Mouse (Mus musculus) midbrain, postnatal 0 days (tissue): ENCODE data around the gene Parp14. TPM values are rescaled to one million over a fixed set of nuclear protein-coding genes. Genes with fewer than 3 reads are reported as not detected.

Experiments
- ATAC-seq: fragments of 200-750 bp; cut with Nextera tagmentation; 2 replicates; pipeline ENCODE4 v1.8.0; 2017; ENCODE audit warnings: moderate number of reproducible peaks, mild to moderate bottlenecking, moderate TSS enrichment, moderate library complexity; ENCODE audit not compliant: low FRiP score
- DNase-seq: peaks from one replicate; pipeline ENCODE4 v3.0.0-alpha.2; 2015; ENCODE audit warnings: low spot score
- H3K27ac ChIP-seq: fragments of 300-500 bp; sonication (generic); 2 replicates; pipeline ENCODE4 v1.5.1; 2014; ENCODE audit warnings: low read depth, mild to moderate bottlenecking, low read length, mixed read lengths
- H3K27me3 ChIP-seq: fragments of 300-500 bp; sonication (generic); 2 replicates; pipeline ENCODE4 v1.6.1; 2014; ENCODE audit warnings: low read length, control low read depth, mixed read lengths; ENCODE audit not compliant: insufficient read depth
- H3K36me3 ChIP-seq: fragments of 300-500 bp; sonication (generic); 2 replicates; pipeline ENCODE4 v1.6.1; 2014; ENCODE audit warnings: low read length, control low read depth, mixed read lengths; ENCODE audit not compliant: insufficient read depth
- H3K4me1 ChIP-seq: fragments of 300-500 bp; sonication (generic); 2 replicates; pipeline ENCODE4 v1.6.1; 2014; ENCODE audit warnings: mild to moderate bottlenecking, control low read depth, antibody characterized with exemption, low read length, mixed read lengths; ENCODE audit not compliant: insufficient read depth
- H3K4me2 ChIP-seq: fragments of 300-500 bp; sonication (generic); 2 replicates; pipeline ENCODE4 v1.6.1; 2014; ENCODE audit warnings: low read depth, mild to moderate bottlenecking, low read length, mixed read lengths; ENCODE audit not compliant: poor library complexity, severe bottlenecking
- H3K4me3 ChIP-seq: fragments of 300-500 bp; sonication (generic); 2 replicates; pipeline ENCODE4 v1.5.1; 2014; ENCODE audit warnings: low read depth, mild to moderate bottlenecking, low read length, moderate library complexity
- H3K9ac ChIP-seq: fragments of 300-500 bp; sonication (generic); replicated peaks from 2 replicates; pipeline ENCODE4 v1.6.1; 2014; ENCODE audit warnings: mild to moderate bottlenecking, low read length, moderate library complexity, mixed read lengths; ENCODE audit not compliant: poor library complexity, severe bottlenecking
- H3K9me3 ChIP-seq: fragments of 300-500 bp; sonication (generic); 2 replicates; pipeline ENCODE4 v1.6.1; 2016; ENCODE audit warnings: low read length, control low read depth
- CTCF ChIP-seq: IDR thresholded peaks from 2 replicates; pipeline ENCODE4 v1.5.1; 2016; ENCODE audit warnings: antibody characterized with exemption, mild to moderate bottlenecking
- WGBS: fragments of 180-500 bp; shearing (Covaris S2); extraction: QIAGEN DNeasy Blood & Tissue Kit; methylation state at CpG from one replicate; pipeline ENCODE4 v1.1.7; 2014; 5-methylcytosine and 5-hydroxymethylcytosine counted together
- polyA plus RNA-seq: library from polyadenylated mRNA; unstranded; fragments of >200 nt; fragmentation: Nextera tagmentation; extraction: Ambion mirVana; gene quantifications from 2 replicates; pipeline ENCODE4 v1.2.1, GENCODE M21; 2015
- total RNA-seq: library from RNA; depleted of rRNA; stranded (reverse); fragments of >200 nt; gene quantifications from 2 replicates; pipeline ENCODE4 v1.2.3, GENCODE M21; 2014; rRNA removed

Gene Parp14
- total and polyA plus RNA-seq, 2 experiments from 2014 or later, result 0.22 to 1.2 TPM

- ATAC-seq (no peak), DNase-seq (no peak)
- Histone ChIP-seq H3K9me3 (no peaks in the 10 kb centered on the region), H3K9ac (no peak overlapping the region), H3K4me1 (no peaks in the 10 kb centered on the region), H3K4me3 (no peak overlapping the region), H3K36me3 (0 out of 2 replicates have a peak, but pooled peaks cover 3% of the 10 kb centered on the region), H3K27me3 (no peaks in the 10 kb centered on the region), H3K4me2 (no peak overlapping the region), H3K27ac (no peak overlapping the region)
- 94% methylated on average over 6 of the region's 6 CpGs for WGBS
- TF ChIP-seq CTCF, result no peak
Observed at GRCm38 (mm10) chr16:35788330-35788729, 83.0 kb downstream of the Parp14 start.

GRCm38 (mm10) chr16:35787568-35788189 lies 83.7 kb downstream of the Parp14 start:
- no peak for DNase-seq
- Histone ChIP-seq H3K9ac (no peak overlapping the region), H3K4me1 (no peaks in the 10 kb centered on the region), H3K9me3 (no peaks in the 10 kb centered on the region), H3K27ac (no peak overlapping the region), H3K4me3 (no peak overlapping the region), H3K4me2 (no peak overlapping the region), H3K27me3 (no peaks in the 10 kb centered on the region), H3K36me3 (0 out of 2 replicates have a peak, but pooled peaks cover 3% of the 10 kb centered on the region)
- 56% methylated on average over 8 of the region's 8 CpGs for WGBS
- no peak for TF ChIP-seq CTCF
- no peak for ATAC-seq

- Histone ChIP-seq H3K9me3 (no peaks in the 10 kb centered on the region), H3K4me3 (no peak overlapping the region), H3K4me1 (no peaks in the 10 kb centered on the region), H3K27me3 (no peaks in the 10 kb centered on the region), H3K9ac (no peak overlapping the region), H3K27ac (no peak overlapping the region), H3K36me3 (0 out of 2 replicates have a peak, but pooled peaks cover 3% of the 10 kb centered on the region), H3K4me2 (no peak overlapping the region)
- DNase-seq (peak; percentile 3), ATAC-seq (no peak)
- TF ChIP-seq CTCF, result no peak
- WGBS, result 77% methylated on average over 6 of the region's 6 CpGs
Observed at GRCm38 (mm10) chr16:35787163-35787562, 84.2 kb downstream of the Parp14 start.

GRCm38 (mm10) chr16:35784134-35784725 lies 87.1 kb downstream of the Parp14 start:
- Histone ChIP-seq H3K4me1 (no peaks in the 10 kb centered on the region), H3K27me3 (no peaks in the 10 kb centered on the region), H3K9me3 (no peaks in the 10 kb centered on the region), H3K9ac (no peak overlapping the region), H3K36me3 (0 out of 2 replicates have a peak, but pooled peaks cover 3% of the 10 kb centered on the region), H3K4me2 (no peak overlapping the region), H3K27ac (no peak overlapping the region), H3K4me3 (no peak overlapping the region)
- WGBS, result 88% methylated on average over 7 of the region's 7 CpGs
- no peak for ATAC-seq
- no peak for TF ChIP-seq CTCF
- DNase-seq, result no peak

GRCm38 (mm10) chr16:35783207-35783573 lies 88.2 kb downstream of the Parp14 start:
- Histone ChIP-seq H3K4me1 (no peaks in the 10 kb centered on the region), H3K4me2 (no peak overlapping the region), H3K36me3 (0 out of 2 replicates have a peak, but pooled peaks cover 1% of the 10 kb centered on the region), H3K27ac (no peak overlapping the region), H3K9ac (no peak overlapping the region), H3K27me3 (no peaks in the 10 kb centered on the region), H3K4me3 (no peak overlapping the region), H3K9me3 (no peaks in the 10 kb centered on the region)
- WGBS, result 86% methylated on average over 3 of the region's 3 CpGs
- ATAC-seq (no peak), DNase-seq (no peak)
- TF ChIP-seq CTCF, result no peak

Other genes with a start within 250 kb of the Parp14 start
- gene Dirc2, start 102.2 kb downstream of the Parp14 start, total RNA-seq, result 84.3 and 87.8 TPM in 2 replicates
- gene Dirc2, start 102.2 kb downstream of the Parp14 start, polyA plus RNA-seq, result 31.1 and 35.2 TPM in 2 replicates
- 5.2 and 5.3 TPM in 2 replicates for gene Hspbap1, start 101.2 kb downstream of the Parp14 start, total RNA-seq
- gene Hspbap1, start 101.2 kb downstream of the Parp14 start, polyA plus RNA-seq, result 4.7 and 5.0 TPM in 2 replicates
- gene Parp9, start 66.9 kb upstream of the Parp14 start, total RNA-seq, result 3.0 and 4.3 TPM in 2 replicates
- gene Parp9, start 66.9 kb upstream of the Parp14 start, polyA plus RNA-seq, result 1.9 and 3.3 TPM in 2 replicates
- 1.9 and 2.3 TPM in 2 replicates for gene Dtx3l, start 67.6 kb upstream of the Parp14 start, total RNA-seq
- gene Dtx3l, start 67.6 kb upstream of the Parp14 start, polyA plus RNA-seq, result 0.93 and 1.2 TPM in 2 replicates
- 68.5 and 84.4 TPM in 2 replicates for gene Kpna1, start 107.2 kb upstream of the Parp14 start, total RNA-seq
- 56.0 and 61.6 TPM in 2 replicates for gene Kpna1, start 107.2 kb upstream of the Parp14 start, polyA plus RNA-seq
- gene Wdr5b, start 169.6 kb upstream of the Parp14 start, total RNA-seq, result 5.8 and 9.3 TPM in 2 replicates
- 6.1 and 6.6 TPM in 2 replicates for gene Wdr5b, start 169.6 kb upstream of the Parp14 start, polyA plus RNA-seq
- gene Fam162a, start 200.1 kb upstream of the Parp14 start, total RNA-seq, result 9.2 and 25.0 TPM in 2 replicates
- 117 and 123 TPM in 2 replicates for gene Fam162a, start 200.1 kb upstream of the Parp14 start, polyA plus RNA-seq
- 8.2 and 14.3 TPM in 2 replicates for gene Ccdc58, start 200.1 kb upstream of the Parp14 start, total RNA-seq
- 22.9 and 26.6 TPM in 2 replicates for gene Ccdc58, start 200.1 kb upstream of the Parp14 start, polyA plus RNA-seq